Mouse (Mus musculus) heart, adult 2 months (tissue): ENCODE measurements around the gene Dhrs11. TPM values are rescaled to one million over a fixed set of nuclear protein-coding genes. Genes with fewer than 3 reads are reported as not detected.

Source experiments
- DNase-seq, 2 experiments: peaks; one replicate each; pipeline ENCODE4 v3.0.0; 2021
- H3K27ac ChIP-seq: fragments of 200-600 bp; 2 replicates; pipeline ENCODE4 v1.8.1; 2022
- H3K27me3 ChIP-seq: fragments of 200-500 bp; 2 replicates; pipeline ENCODE4 v1.6.1; 2012; ENCODE audit warnings: mild to moderate bottlenecking, low read length, inconsistent platforms, mixed read lengths; ENCODE audit not compliant: control insufficient read depth, insufficient read depth
- H3K36me3 ChIP-seq: fragments of 200-500 bp; 2 replicates; pipeline ENCODE4 v1.6.1; 2012; ENCODE audit warnings: low read length, inconsistent platforms; ENCODE audit not compliant: control insufficient read depth, insufficient read depth
- H3K4me1 ChIP-seq: fragments of 200-500 bp; 2 replicates; pipeline ENCODE4 v1.6.1; 2011; ENCODE audit warnings: low read length; ENCODE audit not compliant: control insufficient read depth, insufficient read depth
- H3K4me3 ChIP-seq: fragments of 200-600 bp; 2 replicates; pipeline ENCODE4 v1.8.1; 2022
- H3K79me2 ChIP-seq: fragments of 200-500 bp; replicated peaks from 2 replicates; pipeline ENCODE4 v1.6.1; 2012; ENCODE audit warnings: mild to moderate bottlenecking, inconsistent platforms, low read length, moderate library complexity, mixed read lengths; ENCODE audit not compliant: control insufficient read depth, insufficient read depth
- H3K9ac ChIP-seq: fragments of 200-500 bp; 2 replicates; pipeline ENCODE4 v1.6.1; 2012; ENCODE audit warnings: low read depth, mild to moderate bottlenecking, control low read depth, inconsistent platforms, low read length, mixed read lengths
- CTCF ChIP-seq: fragments of 200-600 bp; IDR thresholded peaks from 2 replicates; pipeline ENCODE4 v1.8.1; 2022; ENCODE audit warnings: antibody characterized with exemption, mild to moderate bottlenecking, moderate library complexity
- EP300 ChIP-seq: fragments of 200-500 bp; IDR thresholded peaks from 2 replicates; pipeline ENCODE4 v1.6.1; 2011; ENCODE audit warnings: low read depth, low read length, control low read depth; ENCODE audit not compliant: insufficient read depth
- POLR2A ChIP-seq: fragments of 200-500 bp; IDR thresholded peaks from 2 replicates; pipeline ENCODE4 v1.6.1; 2011; ENCODE audit warnings: mild to moderate bottlenecking, low read depth, low read length, control low read depth; ENCODE audit not compliant: insufficient read depth
- WGBS: fragments of 180-500 bp; shearing (Covaris S2); methylation state at CpG from one replicate; pipeline ENCODE4 v1.1.7; 2018; 5-methylcytosine and 5-hydroxymethylcytosine counted together
- intact Hi-C: fragments of 180-260 bp; cut with DNase I; formaldehyde crosslinking; loops from one replicate; pipeline ENCODE4 v1.15.1; 2025
- polyA plus RNA-seq: library from polyadenylated mRNA; depleted of rRNA; stranded (reverse); fragments of >200 nt; gene quantifications from 2 replicates; pipeline ENCODE4 v1.2.3, GENCODE M21; 2012; rRNA removed
- total RNA-seq, 2 experiments: library from RNA; stranded (reverse); gene quantifications; 2 replicates each; pipeline ENCODE4 v1.2.3; 2021

Gene Dhrs11
- total and polyA plus RNA-seq, 3 experiments = 87.7 to 186 (median 108) TPM

DNA sequence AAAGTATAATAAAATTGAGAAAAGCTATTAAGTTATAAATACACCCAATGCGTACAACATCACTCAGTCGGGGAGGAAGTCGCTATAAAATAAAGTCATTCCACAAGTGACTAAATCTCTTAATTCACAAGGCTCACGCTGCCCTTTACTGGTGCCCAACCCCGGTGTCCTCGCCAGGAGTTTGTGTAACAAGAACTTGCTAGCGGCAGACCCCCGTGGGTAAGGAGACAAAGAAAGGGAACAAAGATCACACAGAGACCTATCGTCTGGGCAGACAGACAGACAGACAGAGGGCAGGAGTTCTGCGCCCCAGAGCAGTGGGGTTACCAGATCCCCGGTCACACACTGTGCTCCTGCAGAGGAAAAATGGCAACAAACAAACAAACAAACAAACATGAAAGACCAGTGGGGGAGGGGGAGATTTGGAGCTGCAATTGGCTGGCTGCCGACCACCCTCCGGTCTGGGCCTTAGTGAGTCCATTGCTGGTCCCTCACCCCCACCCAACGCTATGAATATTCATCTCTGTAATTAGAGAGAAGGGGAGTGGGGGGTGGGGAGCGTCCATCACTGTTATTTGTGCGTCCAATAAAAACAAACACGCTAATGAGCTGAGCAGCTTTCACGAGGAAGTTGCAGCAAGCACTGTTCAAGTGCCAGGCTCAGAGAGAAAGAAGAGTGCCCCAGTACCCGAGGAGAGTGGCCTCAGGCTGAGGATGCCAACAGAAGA lies 48.5 kb downstream of the Dhrs11 start:
- TF ChIP-seq POLR2A = no peak
- TF ChIP-seq EP300 = no peak
- TF ChIP-seq CTCF = no peak
- 7% methylated on average over 19 of the region's 19 CpGs for WGBS
- H3K4me3 ChIP-seq = no peak overlapping the region
- no peak overlapping the region for H3K9ac ChIP-seq
- peaks cover 4% of the 10 kb centered on the region; the same call in 1 of the 2 replicates for H3K27me3 ChIP-seq
- no peak for DNase-seq
- no peak overlapping the region for H3K27ac ChIP-seq
- H3K4me1 ChIP-seq = no peaks in the 10 kb centered on the region
- H3K79me2 ChIP-seq = no peaks in the 10 kb centered on the region
- intact Hi-C loops = no loop called here
- no peaks in the 10 kb centered on the region for H3K36me3 ChIP-seq

DNA sequence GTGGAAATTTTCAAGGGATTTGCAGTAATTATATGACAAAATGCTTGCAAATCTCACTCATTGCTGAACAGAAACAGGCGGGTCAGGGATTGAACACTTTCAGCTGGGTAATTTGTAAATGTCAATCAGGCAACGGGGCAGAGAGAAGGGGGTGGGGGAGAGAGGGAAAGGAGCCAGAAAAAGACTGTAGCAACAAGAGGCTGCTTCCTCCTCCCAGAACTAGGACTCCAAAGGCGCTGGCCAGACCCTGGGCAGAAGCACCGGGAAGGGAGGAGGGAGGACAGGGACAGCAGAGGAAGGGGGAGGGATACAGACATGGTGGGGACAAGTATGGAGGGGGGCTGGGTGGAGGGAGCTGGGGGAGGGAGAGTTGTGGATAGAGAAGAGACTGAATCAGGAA lies 53.2 kb downstream of the Dhrs11 start:
- intact Hi-C loops = no loop called here
- no peaks in the 10 kb centered on the region for H3K4me1 ChIP-seq
- H3K4me3 ChIP-seq = no peak overlapping the region
- H3K36me3 ChIP-seq = no peaks in the 10 kb centered on the region
- H3K9ac ChIP-seq = no peak overlapping the region
- TF ChIP-seq POLR2A (no peak), CTCF (no peak), EP300 (no peak)
- no peak for DNase-seq
- no peaks in the 10 kb centered on the region for H3K79me2 ChIP-seq
- H3K27me3 ChIP-seq = peaks cover 4% of the 10 kb centered on the region; the same call in 1 of the 2 replicates
- no peak overlapping the region for H3K27ac ChIP-seq
- WGBS = 9% methylated on average over 4 of the region's 4 CpGs

GRCm38 (mm10) chr11:84774870-84775514 lies 53.8 kb downstream of the Dhrs11 start:
- intact Hi-C loops = no loop called here
- 69% methylated on average over 13 of the region's 13 CpGs for WGBS

More at GRCm38 (mm10) chr11:84774870-84775514, 53.8 kb downstream of the Dhrs11 start:
- Histone ChIP-seq H3K4me3 (no peak overlapping the region), H3K9ac (no peak overlapping the region), H3K79me2 (no peaks in the 10 kb centered on the region), H3K27me3 (peaks cover 1% of the 10 kb centered on the region; the same call in 1 of the 2 replicates), H3K27ac (no peak overlapping the region), H3K36me3 (no peaks in the 10 kb centered on the region), H3K4me1 (no peaks in the 10 kb centered on the region)
- no peak for DNase-seq
- TF ChIP-seq CTCF = no peak
- no peak for TF ChIP-seq EP300
- TF ChIP-seq POLR2A = no peak

Other genes with a start within 250 kb of the Dhrs11 start
- gene Mrm1, start 9.5 kb downstream of the Dhrs11 start, total RNA-seq = 10 to 100 TPM; 18.9 to 19.7 TPM
- 14.7 and 28.1 TPM in 2 replicates for gene Mrm1, start 9.5 kb downstream of the Dhrs11 start, polyA plus RNA-seq
- gene Ggnbp2, start 41.8 kb upstream of the Dhrs11 start, total RNA-seq = 10 to 100 TPM; 47.9 to 54.9 TPM
- gene Ggnbp2, start 41.8 kb upstream of the Dhrs11 start, polyA plus RNA-seq = 22.9 and 39.2 TPM in 2 replicates
- gene Myo19, start 51.2 kb upstream of the Dhrs11 start, total RNA-seq = 1 to 10 TPM; 5.7 to 5.9 TPM
- 7.5 and 10.4 TPM in 2 replicates for gene Myo19, start 51.2 kb upstream of the Dhrs11 start, polyA plus RNA-seq
- 1 to 10 TPM; 5.6 to 6.3 TPM for gene Pigw, start 51.3 kb upstream of the Dhrs11 start, total RNA-seq
- 2.3 and 5.3 TPM in 2 replicates for gene Pigw, start 51.3 kb upstream of the Dhrs11 start, polyA plus RNA-seq
- 10 to 100 TPM in 1 of 2 experiments, 1 to 10 TPM in 1; 8.7 to 11.6 TPM for gene Znhit3, start 87.4 kb upstream of the Dhrs11 start, total RNA-seq
- 8.8 and 13.0 TPM in 2 replicates for gene Znhit3, start 87.4 kb upstream of the Dhrs11 start, polyA plus RNA-seq
- 10 to 100 TPM; 29.3 to 40.9 TPM for gene Car4, start 128.8 kb upstream of the Dhrs11 start, total RNA-seq
- 23.0 and 40.2 TPM in 2 replicates for gene Car4, start 128.8 kb upstream of the Dhrs11 start, polyA plus RNA-seq